Comparison of ENCODE assay signal across 22 mouse cellular contexts in the genomic region with DNA sequence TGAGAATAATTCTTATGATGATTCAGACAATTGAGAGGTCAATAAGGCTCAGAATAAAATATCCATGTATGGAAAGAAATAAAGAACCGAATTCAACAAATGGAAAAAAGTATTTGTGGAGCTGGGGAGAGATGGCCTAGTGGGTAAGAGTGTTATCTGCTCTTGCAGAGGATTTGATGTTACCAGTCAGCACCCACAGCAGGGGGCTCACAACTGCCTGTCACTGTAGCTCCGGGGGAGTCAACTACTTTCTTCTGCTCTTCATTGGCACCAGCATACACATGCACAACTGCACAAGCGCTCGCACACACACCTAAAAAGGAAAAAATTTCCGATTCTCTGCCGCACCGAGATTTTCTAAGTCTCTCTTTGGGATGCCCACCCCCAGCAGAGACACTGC.
DNase-seq lines count a peak whose midpoint lies in the region; ATAC-seq and TF ChIP-seq lines count a peak whose summit lies in the region.
"Had no signal": no experiment of that assay in that cellular context is flagged by ENCODE, and none has a peak within 500 bp of the region (broad histone marks: within the 10 kb centered on the region; RNA-seq: fewer than 3 reads in every experiment).

No protein-coding gene starts in this region.

- no peak for TF ChIP-seq CTCF in hindbrain, postnatal 0 days (IDR thresholded peaks at IDR 0.05; ENCODE audit: low read depth)

- H3K4me3 ChIP-seq in hindbrain, embryonic 11.5 days (ENCODE audit: low read depth, low read length), result no peak overlapping the region
- H3K4me3 ChIP-seq in hindbrain, postnatal 0 days (ENCODE audit: low read length), result no peak overlapping the region
- no peak overlapping the region for H3K4me3 ChIP-seq in hindbrain, embryonic 14.5 days (replicated peaks; ENCODE audit: low read length)
- H3K4me3 ChIP-seq: embryonic facial prominence, embryonic 13.5 days; heart, embryonic 15.5 days; limb, embryonic 13.5 days; liver, embryonic 13.5 days; midbrain, embryonic 15.5 days; myocyte had no signal

- H3K9ac ChIP-seq in hindbrain, embryonic 11.5 days (ENCODE audit: low read depth, low read length), result no peak overlapping the region
- H3K9ac ChIP-seq in hindbrain, postnatal 0 days (replicated peaks; ENCODE audit: low read length), result no peak overlapping the region
- H3K9ac ChIP-seq in hindbrain, embryonic 14.5 days, result no peak overlapping the region
- H3K9ac ChIP-seq: embryonic facial prominence, embryonic 13.5 days; heart, embryonic 15.5 days; limb, embryonic 13.5 days; liver, embryonic 13.5 days; lung, embryonic 14.5 days; midbrain, embryonic 15.5 days had no signal

- H3K27me3 ChIP-seq in hindbrain, embryonic 11.5 days (ENCODE audit: control insufficient read depth, insufficient read depth, low read length), result no peaks in the 10 kb centered on the region
- H3K27me3 ChIP-seq in hindbrain, postnatal 0 days (ENCODE audit: insufficient read depth, low read length), result no peaks in the 10 kb centered on the region
- H3K27me3 ChIP-seq in hindbrain, embryonic 14.5 days (ENCODE audit: control insufficient read depth, insufficient read depth, low read length), result no peaks in the 10 kb centered on the region
- H3K27me3 ChIP-seq: embryonic facial prominence, embryonic 13.5 days; heart, embryonic 15.5 days; limb, embryonic 13.5 days; liver, embryonic 13.5 days; midbrain, embryonic 15.5 days had no signal

- DNase-seq in embryo, embryonic 10.5 days (ENCODE audit: low spot score), result peak; percentile 5
- DNase-seq in embryo, embryonic 10 days (ENCODE audit: low spot score), result no peak
- peak; percentile 4 for DNase-seq in hindbrain, embryonic 11.5 days (ENCODE audit: low spot score)
- no peak for DNase-seq in hindbrain, postnatal 0 days (ENCODE audit: low spot score)
- DNase-seq in R1 (ENCODE audit: low read depth, low spot score) (peak; percentile 51), liver (no peak)
- DNase-seq in hindbrain, embryonic 14.5 days (ENCODE audit: low spot score), result no peak
- DNase-seq in spleen, postnatal 36 days (ENCODE audit: low spot score in 2 of 2), result no peak
- DNase-seq: adrenal gland, postnatal 36 days; cerebellum, adult 11 months; cerebellum, postnatal 14 days; gastrocnemius, postnatal 36 days; heart, postnatal 4 days; kidney, postnatal 25 days; liver, embryonic 13.5 days; lung, embryonic 14.5 days; thymus, postnatal 14 days had no signal

- H3K4me2 ChIP-seq in hindbrain, embryonic 11.5 days (replicated peaks; ENCODE audit: low read depth, low read length), result no peak overlapping the region
- H3K4me2 ChIP-seq in hindbrain, postnatal 0 days (ENCODE audit: low read depth, low read length), result no peak overlapping the region
- H3K4me2 ChIP-seq in hindbrain, embryonic 14.5 days (replicated peaks), result no peak overlapping the region
- H3K4me2 ChIP-seq: embryonic facial prominence, embryonic 13.5 days; heart, embryonic 15.5 days; limb, embryonic 13.5 days; liver, embryonic 13.5 days; lung, embryonic 14.5 days; midbrain, embryonic 15.5 days had no signal

- peak overlapping the region; percentile 30; the same call in 1 of the 2 replicates for H3K27ac ChIP-seq in hindbrain, embryonic 11.5 days (ENCODE audit: low read depth, low read length)
- no peak overlapping the region for H3K27ac ChIP-seq in hindbrain, postnatal 0 days
- peak overlapping the region; percentile 20; the same call in 1 of the 2 replicates for H3K27ac ChIP-seq in hindbrain, embryonic 14.5 days
- H3K27ac ChIP-seq: embryonic facial prominence, embryonic 13.5 days; heart, embryonic 15.5 days; limb, embryonic 13.5 days; liver, embryonic 13.5 days; midbrain, embryonic 15.5 days had no signal

- 44% methylated on average over 7 of the region's 7 CpGs for WGBS in hindbrain, embryonic 11.5 days
- 45% methylated on average over 7 of the region's 7 CpGs for WGBS in hindbrain, postnatal 0 days
- 41% methylated on average over 7 of the region's 7 CpGs for WGBS in hindbrain, embryonic 14.5 days

- no peak for ATAC-seq in hindbrain, embryonic 11.5 days (ENCODE audit: low FRiP score)
- no peak for ATAC-seq in hindbrain, postnatal 0 days
- no peak for ATAC-seq in hindbrain, embryonic 14.5 days (ENCODE audit: low FRiP score)
- ATAC-seq: midbrain, embryonic 15.5 days had no signal

- H3K9me3 ChIP-seq in hindbrain, embryonic 11.5 days (ENCODE audit: control insufficient read depth, low read length), result no peaks in the 10 kb centered on the region; the same call in 1 of the 2 replicates
- H3K9me3 ChIP-seq in hindbrain, postnatal 0 days (ENCODE audit: low read length), result no peaks in the 10 kb centered on the region
- no peaks in the 10 kb centered on the region for H3K9me3 ChIP-seq in hindbrain, embryonic 14.5 days (ENCODE audit: control insufficient read depth, low read length)
- H3K9me3 ChIP-seq: embryonic facial prominence, embryonic 13.5 days; heart, embryonic 15.5 days; limb, embryonic 13.5 days; midbrain, embryonic 15.5 days had no signal

- no peaks in the 10 kb centered on the region for H3K4me1 ChIP-seq in hindbrain, embryonic 11.5 days (replicated peaks; ENCODE audit: control insufficient read depth, insufficient read depth, low read length)
- H3K4me1 ChIP-seq in hindbrain, postnatal 0 days (ENCODE audit: insufficient read depth, low read length), result peaks cover 2% of the 10 kb centered on the region; the same call in 1 of the 2 replicates
- peaks cover 11% of the 10 kb centered on the region; the same call in 1 of the 2 replicates for H3K4me1 ChIP-seq in hindbrain, embryonic 14.5 days (replicated peaks; ENCODE audit: control insufficient read depth, insufficient read depth, low read length)
- H3K4me1 ChIP-seq: limb, embryonic 13.5 days; liver, embryonic 13.5 days had no signal

- no peaks in the 10 kb centered on the region for H3K36me3 ChIP-seq in hindbrain, embryonic 11.5 days (ENCODE audit: control insufficient read depth, insufficient read depth, low read length)
- no peaks in the 10 kb centered on the region for H3K36me3 ChIP-seq in hindbrain, postnatal 0 days (ENCODE audit: insufficient read depth, low read length)
- H3K36me3 ChIP-seq in hindbrain, embryonic 14.5 days (replicated peaks; ENCODE audit: control insufficient read depth, insufficient read depth), result no peaks in the 10 kb centered on the region
- H3K36me3 ChIP-seq: embryonic facial prominence, embryonic 13.5 days; heart, embryonic 15.5 days; limb, embryonic 13.5 days; liver, embryonic 13.5 days; midbrain, embryonic 15.5 days had no signal

Comparison
In these comparisons a context has a peak if more than half of its experiments do, and no peak if none do; other contexts are left out.
1. DNase-seq: peak in embryo, embryonic 10.5 days (single experiment), hindbrain, embryonic 11.5 days (single experiment) and R1 (single experiment); none in embryo, embryonic 10 days (single experiment), hindbrain, postnatal 0 days (single experiment), hindbrain, embryonic 14.5 days (single experiment), liver (single experiment) and spleen, postnatal 36 days (0 of 2).